Mouse (Mus musculus): Measurements from ENCODE around the gene Ccdc117. TPM values are rescaled to one million over a fixed set of nuclear protein-coding genes. Genes with fewer than 3 reads are reported as not detected.
A peak's percentile ranks its signal among the peaks of the same experiment; 100 is the strongest.

Ccdc117 gene
- total and polyA plus RNA-seq, 2 experiments from 2014 or later = 7.3 to 9.7 TPM

- Histone ChIP-seq H3K4me2 (ENCODE audit: low read depth, low read length) (no peak overlapping the region), H3K36me3 (replicated peaks; ENCODE audit: control insufficient read depth, insufficient read depth, low read length) (peaks cover 65% of the 10 kb centered on the region), H3K27me3 (ENCODE audit: control insufficient read depth, insufficient read depth, low read length) (no peaks in the 10 kb centered on the region), H3K27ac (ENCODE audit: low read depth) (peak overlapping the region; percentile 18; the same call in 1 of the 2 replicates), H3K9me3 (replicated peaks; ENCODE audit: control insufficient read depth, low read length) (no peaks in the 10 kb centered on the region), H3K4me1 (ENCODE audit: control insufficient read depth, insufficient read depth) (no peaks in the 10 kb centered on the region), H3K4me3 (ENCODE audit: low read depth, low read length) (no peak overlapping the region), H3K9ac (replicated peaks; ENCODE audit: low read depth, low read length) (no peak overlapping the region)
- DNase-seq (ENCODE audit: low spot score) = peak; percentile 21
- WGBS = 54% methylated on average over 5 of the region's 5 CpGs
- peak; percentile 83 for ATAC-seq (ENCODE audit: insufficient read depth, low read depth)
- TF ChIP-seq CTCF (IDR thresholded peaks at IDR 0.05; ENCODE audit: low read depth) = peak; percentile 40
- no peak for TF ChIP-seq EP300 (IDR thresholded peaks at IDR 0.05; ENCODE audit: low read depth)
These were observed 8.9 kb downstream of the Ccdc117 start for GRCm38 (mm10) chr11:5533108-5533507.

GRCm38 (mm10) chr11:5530717-5531116 lies 11.3 kb downstream of the Ccdc117 start:
- Histone ChIP-seq H3K4me3 (ENCODE audit: low read depth, low read length) (no peak overlapping the region), H3K27ac (ENCODE audit: low read depth) (no peak overlapping the region), H3K4me2 (ENCODE audit: low read depth, low read length) (no peak overlapping the region), H3K9me3 (replicated peaks; ENCODE audit: control insufficient read depth, low read length) (no peaks in the 10 kb centered on the region), H3K27me3 (ENCODE audit: control insufficient read depth, insufficient read depth, low read length) (no peaks in the 10 kb centered on the region), H3K4me1 (ENCODE audit: control insufficient read depth, insufficient read depth) (no peaks in the 10 kb centered on the region), H3K36me3 (replicated peaks; ENCODE audit: control insufficient read depth, insufficient read depth, low read length) (peaks cover 78% of the 10 kb centered on the region), H3K9ac (replicated peaks; ENCODE audit: low read depth, low read length) (no peak overlapping the region)
- TF ChIP-seq EP300 (IDR thresholded peaks at IDR 0.05; ENCODE audit: low read depth) (no peak), CTCF (IDR thresholded peaks at IDR 0.05; ENCODE audit: low read depth) (no peak)
- WGBS = 52% methylated on average over 6 of the region's 6 CpGs
- DNase-seq (ENCODE audit: low spot score) (no peak), ATAC-seq (ENCODE audit: insufficient read depth, low read depth) (no peak)

GRCm38 (mm10) chr11:5530172-5530571 lies 11.8 kb downstream of the Ccdc117 start:
- Histone ChIP-seq H3K4me1 (ENCODE audit: control insufficient read depth, insufficient read depth) (no peaks in the 10 kb centered on the region), H3K27me3 (ENCODE audit: control insufficient read depth, insufficient read depth, low read length) (no peaks in the 10 kb centered on the region), H3K4me3 (ENCODE audit: low read depth, low read length) (no peak overlapping the region), H3K9me3 (replicated peaks; ENCODE audit: control insufficient read depth, low read length) (no peaks in the 10 kb centered on the region), H3K4me2 (ENCODE audit: low read depth, low read length) (no peak overlapping the region), H3K27ac (ENCODE audit: low read depth) (no peak overlapping the region), H3K36me3 (replicated peaks; ENCODE audit: control insufficient read depth, insufficient read depth, low read length) (peaks cover 83% of the 10 kb centered on the region), H3K9ac (replicated peaks; ENCODE audit: low read depth, low read length) (no peak overlapping the region)
- no peak for ATAC-seq (ENCODE audit: insufficient read depth, low read depth)
- no peak for TF ChIP-seq CTCF (IDR thresholded peaks at IDR 0.05; ENCODE audit: low read depth)
- no peak for TF ChIP-seq EP300 (IDR thresholded peaks at IDR 0.05; ENCODE audit: low read depth)
- DNase-seq (ENCODE audit: low spot score) = no peak
- 78% methylated on average over 5 of the region's 5 CpGs for WGBS

- ATAC-seq (ENCODE audit: insufficient read depth, low read depth) (no peak), DNase-seq (ENCODE audit: low spot score) (no peak)
- 34% methylated on average over 5 of the region's 5 CpGs for WGBS
- TF ChIP-seq EP300 (IDR thresholded peaks at IDR 0.05; ENCODE audit: low read depth) (no peak), CTCF (IDR thresholded peaks at IDR 0.05; ENCODE audit: low read depth) (no peak)
- Histone ChIP-seq H3K36me3 (replicated peaks; ENCODE audit: control insufficient read depth, insufficient read depth, low read length) (peaks cover 85% of the 10 kb centered on the region), H3K27me3 (ENCODE audit: control insufficient read depth, insufficient read depth, low read length) (no peaks in the 10 kb centered on the region), H3K4me2 (ENCODE audit: low read depth, low read length) (no peak overlapping the region), H3K4me3 (ENCODE audit: low read depth, low read length) (no peak overlapping the region), H3K27ac (ENCODE audit: low read depth) (no peak overlapping the region), H3K4me1 (ENCODE audit: control insufficient read depth, insufficient read depth) (no peaks in the 10 kb centered on the region), H3K9ac (replicated peaks; ENCODE audit: low read depth, low read length) (no peak overlapping the region), H3K9me3 (replicated peaks; ENCODE audit: control insufficient read depth, low read length) (no peaks in the 10 kb centered on the region)
These were observed 13.1 kb downstream of the Ccdc117 start for GRCm38 (mm10) chr11:5528841-5529240.

GRCm38 (mm10) chr11:5527865-5528523 lies 14.0 kb downstream of the Ccdc117 start:
- Histone ChIP-seq H3K4me3 (ENCODE audit: low read depth, low read length) (no peak overlapping the region), H3K9ac (replicated peaks; ENCODE audit: low read depth, low read length) (no peak overlapping the region), H3K4me2 (ENCODE audit: low read depth, low read length) (no peak overlapping the region), H3K4me1 (ENCODE audit: control insufficient read depth, insufficient read depth) (no peaks in the 10 kb centered on the region), H3K9me3 (replicated peaks; ENCODE audit: control insufficient read depth, low read length) (no peaks in the 10 kb centered on the region), H3K36me3 (replicated peaks; ENCODE audit: control insufficient read depth, insufficient read depth, low read length) (peaks cover 85% of the 10 kb centered on the region), H3K27ac (ENCODE audit: low read depth) (no peak overlapping the region), H3K27me3 (ENCODE audit: control insufficient read depth, insufficient read depth, low read length) (no peaks in the 10 kb centered on the region)
- 83% methylated on average over 5 of the region's 5 CpGs for WGBS
- TF ChIP-seq CTCF (IDR thresholded peaks at IDR 0.05; ENCODE audit: low read depth) (no peak), EP300 (IDR thresholded peaks at IDR 0.05; ENCODE audit: low read depth) (no peak)
- DNase-seq (ENCODE audit: low spot score) (no peak), ATAC-seq (ENCODE audit: insufficient read depth, low read depth) (no peak)

Measured in heart, postnatal 0 days (tissue).